Mouse (Mus musculus) frontal cortex, adult (tissue): ENCODE results near the gene Fbxl19.
A peak's percentile ranks its signal among the peaks of the same experiment; 100 is the strongest.
"Not testable (repeated sequence)": the region's sequence is repeated elsewhere in the genome, so short reads cannot be mapped to it uniquely, and the experiment has no call there.

ENCODE experiments used
- ATAC-seq: cut with Nextera tagmentation; 2 replicates; pipeline ENCODE4 v1.9.2; 2017; ENCODE audit warnings: mild to moderate bottlenecking, moderate library complexity, mixed read lengths; ENCODE audit not compliant: low TSS enrichment

The Fbxl19 gene

DNA sequence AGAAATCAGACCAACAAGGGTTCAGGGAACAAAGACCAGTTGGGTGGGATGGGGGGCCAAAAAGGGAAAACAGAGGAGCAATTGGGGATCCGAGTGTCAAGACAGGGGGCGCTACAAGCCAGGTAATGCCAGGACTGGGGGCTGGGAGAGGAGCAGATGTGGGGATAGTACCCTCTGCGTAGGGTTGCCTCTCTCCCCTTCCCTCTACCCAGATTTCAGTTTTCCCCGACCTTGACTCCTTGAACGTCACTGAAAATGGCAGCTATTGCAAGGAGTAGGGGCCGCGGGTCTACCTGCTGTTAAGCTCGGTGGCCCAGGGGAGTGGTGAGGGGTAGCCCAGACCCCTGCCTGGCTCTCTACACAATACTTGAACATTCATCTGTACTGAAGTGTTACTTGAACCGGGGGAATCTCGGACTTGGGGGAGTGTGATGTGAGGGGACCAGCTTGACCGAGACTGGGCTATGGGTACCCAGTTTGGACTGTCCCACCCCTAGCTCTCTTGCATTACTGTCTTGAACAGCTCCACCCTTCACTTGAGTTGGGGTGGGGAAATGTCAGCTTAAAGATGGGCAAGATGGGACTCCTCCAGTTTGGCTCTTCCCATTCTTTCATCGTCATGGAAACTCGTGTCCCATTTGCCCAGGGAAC lies 24.1 kb downstream of the Fbxl19 start:
- ATAC-seq = no peak

DNA sequence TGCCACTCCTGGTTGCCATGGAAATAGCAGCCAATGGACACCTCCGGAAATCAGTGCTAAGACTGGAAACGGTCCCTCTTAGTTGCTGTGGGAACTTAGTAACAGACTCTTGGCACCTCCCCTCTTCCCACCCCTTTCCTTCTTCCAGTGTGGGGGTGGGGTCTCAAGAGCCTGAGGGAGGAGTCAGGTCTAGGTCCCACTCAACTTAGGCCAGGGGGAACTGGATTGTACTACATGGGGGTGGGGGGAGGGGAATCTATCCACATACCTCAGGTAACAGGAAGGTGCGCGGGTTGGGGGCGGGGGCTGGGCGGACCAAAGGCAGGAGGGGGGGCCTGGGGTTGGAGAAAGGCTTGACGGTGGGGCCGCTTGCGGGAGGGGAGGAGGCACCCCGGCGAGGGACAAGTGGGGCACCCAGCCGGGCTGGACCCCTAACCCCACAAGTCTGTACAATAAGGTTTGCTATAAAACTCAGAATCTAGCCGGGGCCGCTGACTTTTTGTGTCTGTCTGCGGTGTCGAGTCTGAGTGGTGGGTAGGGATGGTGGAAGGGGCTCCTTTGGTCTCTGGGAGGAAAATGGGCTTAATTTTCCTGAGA lies 24.8 kb downstream of the Fbxl19 start:
- ATAC-seq = peak; percentile 85

DNA sequence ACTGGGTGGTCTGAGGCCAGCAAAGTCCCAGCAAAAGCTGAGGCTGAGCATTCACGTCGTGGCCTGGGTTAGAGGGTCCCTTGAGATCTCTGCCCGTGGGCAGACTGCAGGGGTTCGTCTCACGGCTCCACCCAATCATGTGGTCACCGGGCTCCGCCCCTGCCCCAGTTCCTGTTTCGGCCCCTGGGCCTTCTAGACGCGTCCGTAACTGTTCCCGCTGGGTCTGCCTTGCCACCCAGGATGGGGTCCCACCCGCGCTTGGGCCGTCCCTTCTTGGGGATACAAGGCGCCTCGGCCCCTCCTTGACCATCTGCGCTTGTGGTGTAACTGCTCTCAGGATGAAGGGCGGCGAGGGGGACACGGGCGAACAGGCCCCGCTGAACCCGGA lies 25.3 kb downstream of the Fbxl19 start, which contains the start of gene Orai3:
Gene Orai3, plus strand, starts transcription at position 165 of the 388 bp plus-strand sequence.
- peak; percentile 45 for ATAC-seq

DNA sequence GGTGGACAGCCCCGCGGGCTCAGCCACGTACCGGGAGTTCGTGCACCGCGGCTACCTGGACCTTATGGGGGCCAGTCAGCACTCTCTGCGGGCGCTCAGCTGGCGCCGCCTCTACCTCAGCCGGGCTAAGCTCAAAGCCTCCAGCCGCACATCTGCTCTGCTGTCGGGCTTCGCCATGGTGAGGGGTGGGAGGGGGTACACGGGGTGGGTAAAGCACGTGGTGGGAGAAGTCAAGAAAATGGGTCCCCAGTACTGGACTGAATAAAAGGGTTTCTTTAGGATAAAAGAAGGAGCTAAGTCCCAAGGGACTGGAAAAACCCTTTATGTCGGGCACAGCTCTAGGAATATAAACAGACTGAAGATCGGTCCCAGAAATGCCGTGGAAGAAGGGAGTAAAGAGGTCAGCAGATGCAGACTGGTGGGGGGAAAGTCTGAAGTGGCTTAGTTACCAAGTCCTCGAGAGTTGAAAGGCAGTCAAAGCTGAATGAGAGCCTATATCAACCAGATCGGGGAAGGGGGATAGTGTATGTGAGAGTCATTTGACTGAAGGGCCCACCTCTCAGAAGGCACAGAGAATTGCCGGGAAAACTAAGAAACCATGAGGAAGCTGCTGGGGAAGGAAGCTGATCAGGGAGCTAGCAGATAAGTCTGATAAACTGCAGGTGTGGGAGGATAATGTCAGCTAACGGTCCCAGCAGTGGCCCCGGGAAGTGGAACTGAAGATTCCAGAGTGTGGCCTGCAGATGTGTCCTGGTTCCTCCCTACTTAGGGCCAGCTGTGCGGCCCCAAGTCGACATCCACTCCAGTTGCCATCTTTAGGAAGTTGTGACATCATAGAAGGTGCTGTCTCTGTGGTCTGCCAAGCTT lies 25.9 kb downstream of the Fbxl19 start:
- ATAC-seq = peak; percentile 0; the same call in 1 of the 2 replicates

DNA sequence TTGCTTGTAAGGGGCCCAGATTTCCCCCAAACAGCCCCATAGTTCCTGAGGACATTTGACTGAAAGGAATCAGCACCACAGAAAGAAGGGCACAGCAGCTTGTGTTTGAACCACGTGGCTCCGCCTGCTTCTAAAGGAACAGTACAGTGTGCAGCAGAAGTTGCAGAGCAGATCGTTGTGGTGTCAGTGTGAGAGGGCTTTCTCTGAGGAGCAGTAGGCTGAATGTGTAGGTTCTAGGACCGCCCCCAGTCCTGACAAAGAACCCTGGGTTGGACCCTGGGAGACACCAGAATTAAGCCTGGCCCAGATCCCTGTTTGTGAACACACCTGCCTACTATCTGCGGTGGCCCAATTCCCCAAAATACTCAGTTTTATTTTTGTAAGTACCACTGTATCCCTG lies 26.9 kb downstream of the Fbxl19 start:
- peak; percentile 31 for ATAC-seq

DNA sequence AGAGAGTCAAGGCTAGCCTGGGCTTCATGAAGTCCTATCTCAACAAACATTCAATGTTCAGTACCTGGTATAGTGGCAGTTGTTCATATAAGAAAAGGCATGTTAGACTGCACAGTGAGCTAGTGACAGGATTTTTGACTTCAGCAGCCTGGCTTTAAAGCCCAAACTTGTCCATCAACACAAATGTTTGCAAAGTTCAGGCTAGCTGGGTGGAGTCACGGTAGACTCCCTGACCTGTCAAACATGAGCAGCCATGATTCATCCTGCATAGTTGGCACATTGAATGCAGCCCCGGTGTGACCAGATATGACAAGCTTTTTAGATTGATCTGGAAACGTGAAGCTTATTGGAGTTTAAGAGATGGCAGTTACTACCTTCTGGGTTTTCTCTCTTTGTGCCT lies 27.7 kb downstream of the Fbxl19 start:
- no peak for ATAC-seq

DNA sequence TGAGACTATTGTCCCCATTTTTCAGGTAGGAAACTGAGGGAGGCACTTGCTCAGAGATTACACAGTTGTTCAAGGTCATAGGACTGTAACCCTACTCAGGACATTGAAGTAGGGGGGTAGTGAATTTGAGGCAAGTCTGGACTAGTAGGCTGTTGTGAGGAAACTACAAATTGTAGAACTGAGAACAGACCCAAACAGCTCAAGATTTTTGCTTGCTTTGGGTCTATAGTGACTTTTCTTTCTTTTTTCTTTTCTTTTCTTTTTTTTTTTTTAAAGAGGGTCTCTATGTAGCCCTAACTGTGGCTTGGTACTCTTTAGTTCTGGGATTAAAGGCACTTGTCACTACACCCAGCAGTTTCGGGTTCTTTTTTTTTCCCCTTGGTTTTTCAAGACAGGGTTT lies 28.2 kb downstream of the Fbxl19 start:
- ATAC-seq = no peak

DNA sequence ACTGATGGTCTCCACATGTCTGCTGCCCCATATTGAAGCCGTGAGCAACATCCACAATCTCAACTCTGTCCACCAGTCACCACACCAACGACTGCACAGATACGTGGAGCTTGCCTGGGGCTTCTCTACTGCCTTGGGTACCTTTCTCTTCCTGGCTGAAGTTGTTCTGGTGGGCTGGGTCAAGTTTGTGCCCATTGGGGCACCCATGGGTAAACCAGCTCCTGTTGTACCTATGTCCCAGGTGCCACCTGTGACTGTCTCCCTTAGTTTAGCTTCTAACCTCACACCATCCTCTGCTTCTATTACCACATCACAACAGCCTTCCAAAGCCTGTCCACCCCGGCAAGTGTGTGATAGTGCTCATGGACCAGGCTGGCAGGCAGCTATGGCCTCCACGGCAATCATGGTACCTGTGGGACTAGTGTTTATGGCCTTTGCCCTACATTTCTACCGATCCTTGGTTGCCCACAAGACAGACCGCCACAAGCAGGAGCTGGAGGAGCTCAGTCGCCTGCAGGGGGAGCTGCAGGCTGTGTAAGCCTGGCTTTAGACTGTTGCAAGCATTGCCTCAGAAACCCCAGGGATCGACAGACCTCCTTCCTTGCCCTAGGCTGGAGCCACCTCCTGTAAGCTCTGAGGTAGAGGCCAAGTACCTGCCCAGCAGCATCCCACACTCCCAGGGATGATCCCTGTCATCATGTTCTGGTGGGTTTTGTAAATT lies 29.5 kb downstream of the Fbxl19 start:
- ATAC-seq = no peak

DNA sequence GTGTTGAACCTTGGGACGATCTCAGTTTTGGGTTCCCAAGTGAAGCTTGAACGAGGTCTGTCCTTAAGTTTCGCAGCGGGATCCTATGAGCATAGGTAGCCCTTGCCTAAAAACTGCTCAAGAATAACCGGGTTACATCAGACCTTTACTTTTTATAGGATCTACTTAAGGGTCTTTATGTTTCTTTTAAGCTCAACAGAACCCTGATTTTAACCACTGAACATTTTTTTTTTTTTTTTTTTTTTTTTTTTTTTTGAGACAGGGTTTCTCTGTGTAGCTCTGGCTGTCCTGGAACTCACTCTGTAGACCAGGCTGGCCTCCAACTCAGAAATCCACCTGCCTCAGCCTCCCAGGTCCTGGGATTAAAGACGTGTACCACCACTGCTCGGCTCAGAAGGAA lies 31.5 kb downstream of the Fbxl19 start:
- ATAC-seq = not testable (repeated sequence)

DNA sequence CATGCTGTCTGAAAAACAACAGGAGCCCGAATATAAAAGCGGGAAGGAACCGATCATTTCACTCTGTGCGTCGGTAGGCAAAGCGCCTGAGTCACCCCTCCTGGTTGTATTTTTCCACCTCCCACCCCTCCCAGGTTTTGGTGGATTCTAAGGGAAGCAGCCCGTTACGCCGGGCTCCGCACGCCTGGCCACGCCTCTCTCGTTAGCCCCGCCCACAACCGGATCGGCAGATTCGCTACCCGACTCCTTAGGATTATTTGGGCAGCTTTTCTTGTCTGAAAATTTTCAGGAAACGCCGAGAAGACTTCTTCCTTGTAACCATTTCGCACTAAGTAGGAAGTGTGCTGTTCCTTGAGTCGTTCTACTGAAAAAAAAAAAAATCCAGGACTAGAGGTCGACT lies 32.1 kb downstream of the Fbxl19 start, which contains the start of gene Setd1a:
Gene Setd1a, plus strand, starts transcription at position 245 of the 400 bp plus-strand sequence.
- ATAC-seq = peak; percentile 56

DNA sequence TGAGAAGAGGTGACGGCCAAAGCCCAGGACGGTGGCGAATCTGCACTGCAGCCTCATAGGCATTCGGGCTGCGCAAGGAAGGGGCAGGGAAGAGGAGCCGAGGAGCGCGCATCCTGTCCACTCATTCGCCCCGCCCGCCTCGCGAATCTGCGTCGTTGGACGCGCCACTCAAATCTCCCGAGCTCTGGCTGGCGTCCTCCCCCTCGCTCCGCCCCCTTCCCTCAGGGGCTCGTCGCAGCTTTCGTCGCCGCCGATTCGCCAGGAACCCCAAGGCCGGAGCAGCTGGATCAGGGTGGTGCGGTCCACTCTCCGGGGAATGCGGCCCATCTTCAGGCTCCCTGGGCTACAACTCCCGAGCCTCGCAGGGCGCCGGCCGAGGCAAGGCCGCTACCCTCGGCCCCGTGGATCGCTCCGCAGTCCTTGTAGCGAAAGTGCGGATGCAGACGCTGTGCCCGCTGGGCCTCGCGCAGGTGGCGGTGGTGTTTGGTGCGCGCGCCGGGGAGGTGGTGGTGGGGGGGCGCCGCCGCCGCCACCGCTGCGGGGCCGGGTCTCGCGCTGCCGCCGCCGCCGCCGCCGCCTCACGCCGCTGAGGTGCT lies 32.6 kb downstream of the Fbxl19 start:
- peak; percentile 83 for ATAC-seq

DNA sequence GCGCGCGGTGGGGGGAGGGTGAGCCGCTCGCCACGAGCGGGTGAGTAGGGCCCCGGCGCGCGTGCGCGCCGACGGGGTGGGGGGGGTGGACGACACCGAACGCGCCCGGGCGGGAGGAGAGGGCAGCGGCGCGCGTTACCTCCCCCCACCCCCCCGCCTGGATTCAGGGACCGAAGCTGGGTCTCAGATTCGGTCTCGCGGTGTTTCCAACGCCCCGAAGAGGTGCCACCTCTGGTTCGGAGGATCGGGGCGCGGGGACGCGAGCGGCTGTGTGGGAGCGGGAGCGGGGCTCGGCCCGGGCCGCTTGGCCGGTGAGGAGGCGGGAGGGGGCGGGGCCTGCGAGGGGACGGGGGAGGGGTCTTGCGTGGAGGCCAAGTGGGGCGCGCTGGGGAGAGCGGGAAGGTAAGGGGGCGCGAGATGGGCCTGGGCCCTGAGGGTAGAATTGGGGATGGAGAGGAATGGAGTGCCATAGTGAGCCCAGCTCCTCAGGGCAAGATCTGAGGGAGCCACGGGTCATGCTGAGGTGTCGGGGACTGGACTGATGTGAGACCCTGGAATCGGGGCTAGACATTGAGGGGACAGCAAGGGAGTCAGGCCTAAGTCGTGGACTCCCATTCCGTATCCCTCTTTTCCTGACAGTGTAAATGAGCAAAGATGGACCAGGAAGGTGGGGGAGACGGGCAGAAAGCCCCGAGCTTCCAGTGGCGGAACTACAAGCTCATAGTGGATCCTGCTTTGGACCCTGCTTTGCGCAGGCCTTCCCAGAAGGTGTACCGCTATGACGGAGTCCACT lies 33.3 kb downstream of the Fbxl19 start:
- ATAC-seq = peak; percentile 5

DNA sequence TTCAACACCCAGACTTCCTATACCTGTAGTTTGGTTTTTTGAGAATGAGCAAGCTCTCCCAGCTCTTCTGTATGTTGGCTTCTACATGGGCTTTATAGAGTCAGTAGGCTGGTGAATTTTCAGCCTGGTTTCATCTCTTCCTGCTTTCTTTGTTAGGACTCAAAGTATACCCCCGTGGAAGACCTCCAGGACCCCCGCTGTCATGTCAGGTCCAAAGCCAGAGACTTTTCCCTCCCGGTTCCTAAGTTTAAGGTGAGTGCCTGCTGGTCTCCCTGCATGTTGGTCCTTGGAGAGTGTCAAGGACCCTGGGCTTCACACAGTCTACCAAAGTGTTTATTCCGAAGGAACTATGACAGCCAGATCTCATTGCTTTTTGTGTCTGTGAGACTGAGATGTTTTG lies 34.0 kb downstream of the Fbxl19 start:
- ATAC-seq = no peak

DNA sequence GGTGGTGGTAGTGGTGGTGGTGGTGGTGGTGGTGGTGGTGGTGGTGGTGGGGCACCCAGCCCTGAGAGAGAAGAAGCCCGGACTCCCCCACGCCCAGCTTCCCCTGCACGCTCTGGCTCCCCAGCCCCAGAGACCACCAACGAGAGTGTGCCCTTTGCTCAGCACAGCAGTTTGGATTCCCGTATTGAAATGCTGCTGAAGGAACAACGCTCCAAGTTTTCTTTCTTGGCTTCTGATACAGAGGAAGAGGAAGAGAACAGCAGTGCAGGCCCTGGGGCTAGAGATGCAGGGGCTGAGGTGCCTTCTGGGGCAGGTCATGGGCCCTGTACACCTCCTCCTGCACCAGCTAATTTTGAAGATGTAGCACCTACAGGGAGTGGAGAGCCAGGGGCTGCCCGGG lies 41.0 kb downstream of the Fbxl19 start, which contains the start of gene Gm49388:
Gene Gm49388, plus strand, starts transcription at position 301 of the 400 bp plus-strand sequence.
- no peak for ATAC-seq

DNA sequence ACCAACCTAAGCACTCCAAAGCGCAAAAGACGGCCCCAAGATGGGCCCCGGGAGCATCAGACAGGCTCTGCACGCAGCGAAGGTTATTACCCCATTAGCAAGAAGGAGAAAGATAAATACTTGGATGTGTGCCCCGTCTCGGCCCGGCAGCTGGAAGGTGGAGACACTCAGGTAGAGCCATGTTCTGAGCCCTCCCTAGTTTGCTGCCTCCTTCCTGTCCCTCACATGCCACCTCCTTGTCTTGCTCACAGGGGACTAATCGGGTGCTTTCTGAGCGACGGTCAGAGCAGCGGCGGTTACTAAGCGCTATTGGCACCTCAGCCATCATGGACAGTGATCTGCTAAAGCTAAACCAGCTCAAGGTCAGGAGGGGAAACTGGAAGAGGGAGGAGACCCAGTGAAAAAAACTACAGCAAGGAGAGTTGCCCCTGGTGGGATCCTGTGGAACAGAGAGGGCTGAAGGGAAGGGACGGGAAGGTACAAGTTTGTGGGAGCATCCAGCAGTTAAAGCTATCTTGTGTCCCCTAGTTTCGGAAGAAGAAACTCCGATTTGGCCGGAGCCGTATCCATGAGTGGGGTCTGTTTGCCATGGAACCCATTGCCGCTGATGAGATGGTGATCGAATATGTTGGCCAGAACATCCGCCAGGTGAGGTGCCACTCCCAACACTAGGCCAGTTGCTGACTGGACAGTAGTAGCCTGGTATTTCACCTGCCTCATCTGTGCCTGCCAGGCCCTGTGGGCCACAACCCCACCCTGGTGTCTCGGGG lies 52.9 kb downstream of the Fbxl19 start:
- ATAC-seq = no peak

DNA sequence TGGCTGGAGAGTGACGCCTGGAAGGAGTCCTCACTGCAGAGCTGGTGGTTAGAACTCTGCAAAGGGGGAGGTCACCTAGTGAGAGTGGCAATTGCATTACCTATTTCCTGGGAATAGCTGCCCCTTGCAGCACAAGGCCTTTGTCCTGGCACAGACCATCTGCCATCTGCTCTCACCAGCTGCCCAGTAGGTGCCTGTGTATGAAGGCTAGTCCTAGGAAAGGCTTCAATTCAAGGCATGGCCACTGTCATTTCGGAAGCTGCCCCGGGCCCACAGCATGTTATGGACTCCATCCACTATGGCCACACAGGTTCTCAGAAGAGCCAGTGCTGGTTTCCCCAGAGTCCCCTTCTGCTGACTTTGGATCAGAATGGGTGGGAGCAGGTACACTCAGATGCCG lies 54.2 kb downstream of the Fbxl19 start:
- ATAC-seq = no peak

DNA sequence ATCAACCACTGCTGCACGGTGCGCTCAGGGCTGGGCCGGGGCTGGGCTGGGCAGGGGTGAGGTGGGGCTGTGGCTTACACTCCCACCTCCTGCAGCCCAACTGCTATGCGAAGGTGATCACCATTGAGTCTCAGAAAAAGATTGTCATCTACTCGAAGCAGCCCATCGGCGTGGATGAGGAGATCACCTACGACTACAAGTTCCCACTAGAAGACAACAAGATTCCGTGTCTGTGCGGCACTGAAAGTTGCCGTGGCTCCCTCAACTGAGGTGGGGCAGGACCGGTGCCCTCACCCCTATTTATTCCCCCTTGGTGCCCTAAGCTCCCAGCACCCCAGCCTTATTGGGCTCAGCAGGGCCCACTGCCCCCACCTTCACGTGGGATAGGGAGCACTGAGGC lies 54.9 kb downstream of the Fbxl19 start:
- no peak for ATAC-seq

DNA sequence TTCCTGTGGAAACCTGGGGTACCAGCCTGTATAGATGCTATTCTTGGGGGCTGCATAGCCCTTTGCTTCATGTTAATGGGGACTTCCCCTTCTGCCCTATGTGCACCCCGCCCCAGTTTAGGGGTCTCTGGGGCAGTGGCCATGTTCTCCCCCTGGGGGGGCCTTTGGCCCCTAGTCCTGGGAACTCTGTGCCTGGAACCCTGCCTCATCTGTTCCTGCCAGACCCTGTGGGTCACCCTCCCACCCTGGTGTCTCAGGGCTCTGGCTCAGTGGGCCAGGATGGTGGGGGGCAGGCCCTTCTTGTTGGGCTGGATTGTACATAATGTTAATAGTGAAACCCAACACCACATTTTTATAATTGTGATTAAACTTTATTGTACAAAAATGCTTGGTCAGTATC lies 55.4 kb downstream of the Fbxl19 start:
- no peak for ATAC-seq

DNA sequence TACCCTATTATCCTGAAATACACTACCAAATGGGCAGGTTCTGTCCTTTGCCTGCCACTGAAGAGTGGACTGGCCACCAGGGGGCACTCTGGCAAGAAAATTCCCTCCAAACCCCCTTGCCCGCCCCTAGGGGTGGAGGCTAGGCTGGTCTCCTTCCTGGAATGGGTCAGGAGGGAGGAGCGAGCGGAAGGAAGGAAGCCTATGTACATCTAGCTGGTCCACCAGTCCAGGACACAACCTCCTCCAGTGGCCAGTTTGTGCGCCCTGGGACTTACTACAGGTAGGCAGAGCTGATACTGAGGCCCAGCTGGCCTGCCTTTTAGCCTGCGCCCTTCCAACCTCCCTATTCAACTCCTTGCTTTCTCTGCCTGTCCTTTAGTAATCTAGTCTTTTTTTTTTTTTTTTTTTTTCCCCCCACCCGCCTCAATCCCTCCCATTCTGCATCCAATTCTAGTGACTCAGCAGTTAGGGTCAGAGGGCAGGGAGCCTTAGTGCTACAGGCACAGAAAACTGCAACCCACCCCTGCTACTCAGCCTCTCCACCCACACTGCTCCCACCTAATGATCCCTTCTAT lies 56.2 kb downstream of the Fbxl19 start, which contains the start of gene Hsd3b7:
Gene Hsd3b7, plus strand, starts transcription at position 170 of the 575 bp plus-strand sequence.
- peak; percentile 66 for ATAC-seq
